Mouse (Mus musculus): ENCODE measurements around the gene E330017A01Rik.

DNA sequence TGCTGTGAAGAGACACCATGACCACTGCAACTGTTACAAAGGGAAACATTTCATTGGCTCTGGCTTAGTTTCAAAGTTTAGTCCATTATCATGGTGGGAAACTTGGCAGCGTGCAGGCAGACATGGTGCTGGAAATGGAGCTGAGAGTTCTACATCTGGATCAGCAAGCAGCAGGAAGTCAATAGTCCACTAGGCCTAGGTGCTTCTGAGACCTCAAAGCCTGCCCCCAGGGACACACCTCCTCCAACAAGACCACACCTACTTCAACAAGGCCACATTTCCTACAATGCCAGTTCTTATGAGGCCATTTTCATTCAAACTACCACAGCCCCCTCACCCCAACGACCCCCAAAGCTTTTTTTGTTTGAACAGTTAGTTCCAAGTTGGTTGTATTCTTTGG, 8.8 kb downstream of the E330017A01Rik start:
- no peak for TF ChIP-seq CTCF (IDR thresholded peaks at IDR 0.05; ENCODE audit: low read depth)
- TF ChIP-seq EP300 (IDR thresholded peaks at IDR 0.05; ENCODE audit: low read depth): no peak
